Mouse (Mus musculus) myocyte (in vitro differentiated cells): ENCODE data around the gene Chn1.

Source experiments
- E2F4 ChIP-seq: IDR thresholded peaks from one replicate; pipeline ENCODE4 v1.6.1; 2011; ENCODE audit warnings: mild to moderate bottlenecking, control low read depth, moderate library complexity; ENCODE audit not compliant: insufficient read depth
- MAX ChIP-seq: IDR thresholded peaks from one replicate; pipeline ENCODE4 v1.6.1; 2011; ENCODE audit warnings: low read depth, mild to moderate bottlenecking, control low read depth
- POLR2A ChIP-seq: IDR thresholded peaks from one replicate; pipeline ENCODE4 v1.6.1; 2011; ENCODE audit warnings: low read depth, mild to moderate bottlenecking, control low read depth, moderate library complexity; ENCODE audit not compliant: insufficient read length
- TCF12 ChIP-seq: IDR thresholded peaks from one replicate; pipeline ENCODE4 v1.6.1; 2011; ENCODE audit warnings: mild to moderate bottlenecking, control low read depth; ENCODE audit not compliant: poor library complexity, insufficient read depth, severe bottlenecking

DNA sequence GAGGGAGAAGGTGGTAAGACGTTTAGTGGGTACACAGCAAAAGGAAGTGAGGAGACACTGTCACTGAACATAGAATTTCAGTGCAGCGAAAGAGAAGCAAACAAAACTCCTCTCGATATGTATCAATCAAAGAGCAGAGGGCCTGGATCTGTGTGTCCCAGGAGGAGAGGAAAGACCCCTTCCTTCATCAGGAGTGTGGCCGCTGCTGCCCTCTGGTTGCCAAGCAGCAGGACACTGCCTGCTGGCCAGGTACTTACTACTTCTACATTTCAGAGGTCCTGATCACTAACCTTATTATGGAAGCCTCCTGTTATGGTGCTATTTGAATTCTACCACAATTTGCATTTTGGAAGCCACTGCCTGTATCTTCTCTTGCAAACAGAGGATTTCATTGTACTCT lies 119.5 kb downstream of the Chn1 start:
- TF ChIP-seq E2F4 (no peak), POLR2A (no peak), MAX (no peak), TCF12 (no peak)
